Mouse (Mus musculus) cerebellum, postnatal 4 days (tissue): Measurements from ENCODE around the gene Sdr16c6.

Source experiments
- DNase-seq, 2 experiments: peaks; one replicate each; pipeline ENCODE4 v3.0.0; 2022; ENCODE audit warnings: low spot score in 2 of 2, mixed read lengths in 1 of 2

The Sdr16c6 gene

GRCm38 (mm10) chr4:4077372-4077771, at the start of gene Sdr16c6:
Sdr16c6 (minus strand) TSS chr4:4077522.
- DNase-seq = no peak

GRCm38 (mm10) chr4:4080180-4080579, 2.9 kb upstream of the Sdr16c6 start:
- DNase-seq = no peak

- DNase-seq = no peak
Measured at GRCm38 (mm10) chr4:4079132-4079531, 1.8 kb upstream of the Sdr16c6 start.

- no peak for DNase-seq
Measured at GRCm38 (mm10) chr4:4076001-4076400, 1.3 kb downstream of the Sdr16c6 start.
